Mouse (Mus musculus): ENCODE measurements at regions not wholly inside any gene's neighbourhood (a gene's known extent, or its start where the extent isn't known, plus 50 kb on each side); places are given as distances from the start of the nearest gene placed in this dataset.
A peak's percentile ranks its signal among the peaks of the same experiment; 100 is the strongest.

DNA sequence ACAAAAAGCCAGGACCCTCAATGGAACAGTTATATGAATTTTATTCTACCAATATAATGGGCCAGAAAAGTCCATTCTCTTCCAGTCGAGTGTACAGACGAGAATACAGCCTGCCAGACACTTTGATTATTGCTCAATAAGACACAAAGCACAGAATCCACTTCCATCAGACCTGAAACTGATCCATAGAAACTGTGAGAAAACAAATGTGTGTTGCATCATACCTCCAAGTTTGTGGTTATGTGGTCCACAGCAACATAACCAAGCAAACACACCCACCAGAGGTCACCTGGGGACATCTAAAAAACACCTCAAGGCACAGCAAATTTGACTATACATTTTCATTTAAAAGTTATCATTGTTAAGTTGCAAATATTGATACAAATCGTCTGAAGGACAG, 183.2 kb downstream of the 4933412E24Rik start:
- Histone ChIP-seq H3K4me1 (ENCODE audit: control insufficient read depth, insufficient read depth, low read length) (no peaks in the 10 kb centered on the region), H3K4me3 (ENCODE audit: low read depth, low read length) (no peak overlapping the region), H3K27me3 (ENCODE audit: control insufficient read depth, insufficient read depth, low read length, poor library complexity, severe bottlenecking) (no peaks in the 10 kb centered on the region; the same call in 1 of the 2 replicates), H3K9ac (ENCODE audit: low read depth, poor library complexity, severe bottlenecking) (no peak overlapping the region), H3K9me3 (replicated peaks; ENCODE audit: control insufficient read depth, insufficient read depth, low read length, poor library complexity, severe bottlenecking) (no peaks in the 10 kb centered on the region), H3K27ac (ENCODE audit: insufficient read depth, low read length) (no peak overlapping the region), H3K36me3 (ENCODE audit: control insufficient read depth, insufficient read depth, low read length, poor library complexity, severe bottlenecking) (no peaks in the 10 kb centered on the region)
- TF ChIP-seq POLR2A (IDR thresholded peaks at IDR 0.05; ENCODE audit: insufficient read depth, low read length) = no peak
- no peak for TF ChIP-seq CTCF (IDR thresholded peaks at IDR 0.05; ENCODE audit: low read depth, low read length)
- TF ChIP-seq EP300 (IDR thresholded peaks at IDR 0.05; ENCODE audit: insufficient read depth, low read depth, low read length) = no peak

DNA sequence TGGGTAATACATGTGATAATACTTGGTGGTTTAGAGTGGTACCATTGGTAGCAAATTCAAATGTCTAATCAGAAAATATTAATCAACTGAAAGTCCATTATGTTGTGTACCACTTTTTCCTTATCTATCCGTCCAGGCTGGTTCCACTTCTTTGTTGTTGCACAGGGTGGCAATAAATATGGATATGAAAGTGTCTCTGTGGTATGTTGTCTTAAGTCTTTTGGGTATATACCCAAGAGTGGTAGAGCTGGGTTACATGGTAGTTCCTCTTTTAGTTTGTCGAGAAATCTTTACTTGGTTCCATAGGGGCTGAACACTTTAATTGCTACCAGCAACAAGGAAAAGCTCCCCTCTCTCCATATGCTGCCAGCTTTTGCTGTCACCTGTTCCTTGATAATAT, 184.9 kb downstream of the 4933412E24Rik start:
- TF ChIP-seq EP300 (IDR thresholded peaks at IDR 0.05; ENCODE audit: insufficient read depth, low read depth, low read length) (no peak), POLR2A (IDR thresholded peaks at IDR 0.05; ENCODE audit: insufficient read depth, low read length) (no peak)
- H3K4me3 ChIP-seq (ENCODE audit: low read depth, low read length) = no peak overlapping the region
- H3K9ac ChIP-seq (ENCODE audit: low read depth, poor library complexity, severe bottlenecking) = no peak overlapping the region
- no peaks in the 10 kb centered on the region for H3K36me3 ChIP-seq (ENCODE audit: control insufficient read depth, insufficient read depth, low read length, poor library complexity, severe bottlenecking)
- no peaks in the 10 kb centered on the region for H3K4me1 ChIP-seq (ENCODE audit: control insufficient read depth, insufficient read depth, low read length)
- no peak overlapping the region for H3K27ac ChIP-seq (ENCODE audit: insufficient read depth, low read length)
- H3K9me3 ChIP-seq (replicated peaks; ENCODE audit: control insufficient read depth, insufficient read depth, low read length, poor library complexity, severe bottlenecking) = no peaks in the 10 kb centered on the region
- H3K27me3 ChIP-seq (ENCODE audit: control insufficient read depth, insufficient read depth, low read length, poor library complexity, severe bottlenecking) = no peaks in the 10 kb centered on the region

DNA sequence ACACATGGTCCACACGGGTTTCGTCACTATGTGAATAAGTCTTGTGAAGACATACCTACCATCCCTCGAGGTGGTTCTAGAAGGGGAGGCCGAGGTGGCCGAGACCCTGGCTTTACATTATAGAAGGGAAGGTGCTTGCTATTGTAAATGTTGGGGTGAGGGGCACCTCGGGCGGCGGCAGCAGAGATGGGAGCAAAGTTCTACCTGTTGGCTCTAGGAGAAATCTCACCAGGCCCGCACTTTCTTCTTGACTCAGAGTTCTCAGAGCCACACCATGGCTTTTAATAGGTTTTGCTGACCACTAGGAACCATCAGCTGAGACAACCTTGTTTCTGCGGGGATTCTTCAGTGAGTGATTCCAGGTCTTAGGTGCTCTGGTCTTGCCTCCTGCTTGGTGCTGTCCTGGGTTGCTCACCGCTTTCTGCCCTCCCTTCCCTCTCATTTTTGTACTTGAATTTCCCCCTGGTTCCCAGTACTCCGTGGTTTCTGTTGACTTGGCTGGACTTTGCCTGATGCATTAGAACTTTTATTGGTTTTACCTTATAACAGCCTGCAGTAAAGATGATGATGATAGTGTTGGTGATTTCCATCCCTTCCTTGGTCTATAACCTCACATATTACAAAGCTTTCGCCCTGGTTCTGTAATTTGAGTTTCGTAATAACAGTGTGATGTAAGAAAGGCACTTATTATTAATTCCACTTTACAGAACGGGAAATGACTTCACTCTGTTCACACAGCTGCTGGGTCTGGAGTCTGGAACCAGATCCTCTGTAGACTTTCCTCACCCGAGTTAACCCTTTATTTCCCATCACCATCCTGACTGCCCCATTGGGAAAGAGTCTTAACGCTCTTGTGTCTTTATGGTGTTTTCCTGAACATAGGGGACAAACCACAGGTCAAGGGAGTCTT, 185.6 kb downstream of the 4933412E24Rik start:
- TF ChIP-seq CTCF (IDR thresholded peaks at IDR 0.05; ENCODE audit: low read depth, low read length) (no peak), EP300 (IDR thresholded peaks at IDR 0.05; ENCODE audit: insufficient read depth, low read depth, low read length) (no peak), POLR2A (IDR thresholded peaks at IDR 0.05; ENCODE audit: insufficient read depth, low read length) (no peak)
- no peaks in the 10 kb centered on the region for H3K27me3 ChIP-seq (ENCODE audit: control insufficient read depth, insufficient read depth, low read length, poor library complexity, severe bottlenecking)
- no peak overlapping the region for H3K9ac ChIP-seq (ENCODE audit: low read depth, poor library complexity, severe bottlenecking)
- no peak overlapping the region for H3K27ac ChIP-seq (ENCODE audit: insufficient read depth, low read length)
- no peaks in the 10 kb centered on the region for H3K9me3 ChIP-seq (replicated peaks; ENCODE audit: control insufficient read depth, insufficient read depth, low read length, poor library complexity, severe bottlenecking)
- no peaks in the 10 kb centered on the region for H3K36me3 ChIP-seq (ENCODE audit: control insufficient read depth, insufficient read depth, low read length, poor library complexity, severe bottlenecking)
- H3K4me3 ChIP-seq (ENCODE audit: low read depth, low read length) = no peak overlapping the region
- H3K4me1 ChIP-seq (ENCODE audit: control insufficient read depth, insufficient read depth, low read length) = no peaks in the 10 kb centered on the region

DNA sequence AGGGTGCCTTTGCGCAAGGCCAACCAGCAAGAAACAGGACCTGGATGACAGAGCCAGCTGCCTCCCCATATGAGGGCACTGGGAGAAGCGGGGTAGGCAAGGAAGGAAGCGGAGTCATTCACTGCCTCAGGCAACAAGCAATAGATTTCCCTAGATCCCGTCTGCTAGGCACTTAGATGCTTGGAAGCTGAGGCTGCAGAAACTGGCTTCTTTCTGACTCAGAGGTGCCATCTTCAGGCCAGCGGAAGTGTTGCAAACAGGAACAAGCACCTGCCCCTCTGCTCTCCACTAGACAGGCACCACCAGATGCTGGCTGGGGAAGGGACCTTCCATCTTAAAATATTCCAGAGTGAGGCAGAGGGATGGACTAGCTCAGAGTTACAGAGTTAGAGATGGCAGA, 188.0 kb downstream of the 4933412E24Rik start:
- no peak overlapping the region for H3K4me3 ChIP-seq (ENCODE audit: low read depth, low read length)

DNA sequence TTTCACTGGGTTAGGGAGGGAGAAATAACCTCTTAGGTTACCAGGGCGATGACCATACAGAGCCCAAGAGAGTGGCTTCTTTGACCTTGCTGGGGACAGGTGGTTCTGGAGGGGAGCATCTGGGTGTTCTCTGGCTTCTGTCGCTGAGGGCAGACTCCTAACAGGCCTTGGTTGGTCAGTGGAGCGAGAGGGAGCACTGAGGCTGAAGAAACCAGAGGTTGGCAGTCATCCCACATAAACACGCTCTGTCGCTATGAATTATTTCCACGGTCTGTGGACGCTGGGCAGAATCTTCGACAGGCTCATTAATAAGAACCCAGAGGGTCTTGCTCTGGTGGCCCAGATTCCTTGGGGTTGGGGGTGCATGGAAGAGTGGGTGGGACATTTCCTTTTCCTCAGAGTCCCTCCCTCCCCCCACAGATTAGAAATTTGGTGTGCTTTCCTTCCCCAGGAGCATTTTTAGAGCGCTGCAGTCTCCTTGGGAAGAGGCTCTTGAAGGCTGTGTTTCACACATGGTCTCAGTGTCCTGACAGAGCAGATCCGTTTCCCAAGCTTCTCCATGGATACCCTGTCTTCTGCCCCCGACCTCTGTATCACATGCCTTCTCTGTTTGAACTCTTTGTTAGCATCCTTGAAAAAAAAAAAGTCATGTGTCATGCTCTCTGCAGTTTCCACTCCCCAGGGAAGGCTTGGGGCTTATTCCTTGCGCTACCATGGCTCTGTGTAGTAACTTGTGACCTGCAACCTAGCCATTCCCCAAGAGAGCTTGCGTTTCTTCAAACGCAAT, 190.1 kb downstream of the 4933412E24Rik start:
- no peaks in the 10 kb centered on the region for H3K27me3 ChIP-seq (ENCODE audit: control insufficient read depth, insufficient read depth, low read length, poor library complexity, severe bottlenecking)
- no peaks in the 10 kb centered on the region for H3K36me3 ChIP-seq (ENCODE audit: control insufficient read depth, insufficient read depth, low read length, poor library complexity, severe bottlenecking)
- H3K9me3 ChIP-seq (replicated peaks; ENCODE audit: control insufficient read depth, insufficient read depth, low read length, poor library complexity, severe bottlenecking) = no peaks in the 10 kb centered on the region
- no peak overlapping the region for H3K9ac ChIP-seq (ENCODE audit: low read depth, poor library complexity, severe bottlenecking)
- no peak overlapping the region for H3K27ac ChIP-seq (ENCODE audit: insufficient read depth, low read length)
- no peak for TF ChIP-seq EP300 (IDR thresholded peaks at IDR 0.05; ENCODE audit: insufficient read depth, low read depth, low read length)
- no peak for TF ChIP-seq POLR2A (IDR thresholded peaks at IDR 0.05; ENCODE audit: insufficient read depth, low read length)
- no peak for TF ChIP-seq CTCF (IDR thresholded peaks at IDR 0.05; ENCODE audit: low read depth, low read length)
- H3K4me1 ChIP-seq (ENCODE audit: control insufficient read depth, insufficient read depth, low read length) = peaks cover 6% of the 10 kb centered on the region
- H3K4me3 ChIP-seq (ENCODE audit: low read depth, low read length) = no peak overlapping the region

More for the DNA sequence above, 188.0 kb downstream of the 4933412E24Rik start:
- Histone ChIP-seq H3K36me3 (ENCODE audit: control insufficient read depth, insufficient read depth, low read length, poor library complexity, severe bottlenecking) (no peaks in the 10 kb centered on the region), H3K27me3 (ENCODE audit: control insufficient read depth, insufficient read depth, low read length, poor library complexity, severe bottlenecking) (no peaks in the 10 kb centered on the region), H3K9me3 (replicated peaks; ENCODE audit: control insufficient read depth, insufficient read depth, low read length, poor library complexity, severe bottlenecking) (no peaks in the 10 kb centered on the region), H3K27ac (ENCODE audit: insufficient read depth, low read length) (no peak overlapping the region), H3K9ac (ENCODE audit: low read depth, poor library complexity, severe bottlenecking) (no peak overlapping the region), H3K4me1 (ENCODE audit: control insufficient read depth, insufficient read depth, low read length) (peaks cover 2% of the 10 kb centered on the region)
- TF ChIP-seq POLR2A (IDR thresholded peaks at IDR 0.05; ENCODE audit: insufficient read depth, low read length) = no peak
- TF ChIP-seq CTCF (IDR thresholded peaks at IDR 0.05; ENCODE audit: low read depth, low read length) = peak; percentile 85
- 0 out of 2 replicates have a peak, but pooled peaks have one; percentile 47 for TF ChIP-seq EP300 (IDR thresholded peaks at IDR 0.05; ENCODE audit: insufficient read depth, low read depth, low read length)

Data from ES-Bruce4 (cell line).